In the genomic region with DNA sequence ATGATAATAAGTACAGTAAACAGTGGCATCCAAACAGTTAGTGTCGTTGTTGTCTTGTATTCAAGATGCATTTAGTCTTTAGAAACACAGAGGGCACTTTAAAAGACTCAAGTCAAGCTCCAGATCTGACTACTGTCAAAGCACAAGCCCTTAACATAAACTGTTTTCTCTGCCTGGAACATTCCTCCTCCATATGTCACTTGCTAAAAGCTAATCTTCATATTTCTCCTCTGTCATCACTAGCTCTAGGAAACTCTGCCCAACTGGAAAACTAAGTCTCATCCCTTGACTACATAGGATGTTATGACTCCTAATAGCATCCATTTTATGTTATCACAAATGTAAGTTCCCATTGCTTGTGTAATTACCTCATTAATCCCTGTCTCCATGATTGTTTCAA, we compare ENCODE assay signal across 23 mouse cellular contexts.
DNase-seq lines count a peak whose midpoint lies in the region; ATAC-seq and TF ChIP-seq lines count a peak whose summit lies in the region.
"Had no signal": no experiment of that assay in that cellular context is flagged by ENCODE, and none has a peak within 500 bp of the region (broad histone marks: within the 10 kb centered on the region; RNA-seq: fewer than 3 reads in every experiment).

No protein-coding gene starts in this region.

- peak; percentile 14 for DNase-seq in heart, postnatal 0 days (ENCODE audit: low spot score)
- DNase-seq in heart, adult 11 months, result no peak
- peak; percentile 53 for DNase-seq in lung, postnatal 0 days (ENCODE audit: low spot score)
- DNase-seq in lung, postnatal 25 days (ENCODE audit: low spot score), result no peak
- peak; percentile 51 for DNase-seq in NIH3T3 (ENCODE audit: low read depth)
- no peak for DNase-seq in adrenal gland, postnatal 36 days
- no peak for DNase-seq in midbrain, embryonic 14.5 days
- DNase-seq: adrenal gland, adult 2 months; adrenal gland, postnatal 10 days; adrenal gland, postnatal 25 days; B cell, adult 2 months; cerebellum, adult 11-12 months; cerebellum, adult 2 months; cerebellum, adult 9-10 months; cerebellum, postnatal 10 days; cerebellum, postnatal 25 days had no signal

- no peaks in the 10 kb centered on the region for H3K36me3 ChIP-seq in heart, postnatal 0 days (replicated peaks; ENCODE audit: control insufficient read depth, insufficient read depth, low read length)
- H3K36me3 ChIP-seq in lung, postnatal 0 days (ENCODE audit: insufficient read depth, low read length), result no peaks in the 10 kb centered on the region
- H3K36me3 ChIP-seq in midbrain, embryonic 14.5 days (ENCODE audit: control insufficient read depth, insufficient read depth, low read length), result no peaks in the 10 kb centered on the region
- H3K36me3 ChIP-seq: embryonic facial prominence, embryonic 10.5 days; embryonic facial prominence, embryonic 12.5 days; G1E had no signal

- H3K9ac ChIP-seq in heart, postnatal 0 days (replicated peaks; ENCODE audit: low read depth, low read length), result no peak overlapping the region
- no peak overlapping the region for H3K9ac ChIP-seq in lung, postnatal 0 days (replicated peaks; ENCODE audit: low read depth)
- H3K9ac ChIP-seq in midbrain, embryonic 14.5 days (replicated peaks; ENCODE audit: low read length), result no peak overlapping the region
- H3K9ac ChIP-seq: embryonic facial prominence, embryonic 12.5 days had no signal

- ATAC-seq in heart, postnatal 0 days (ENCODE audit: insufficient read depth, low read depth), result no peak
- peak; percentile 25; the same call in 1 of the 2 replicates for ATAC-seq in lung, postnatal 0 days
- no peak for ATAC-seq in midbrain, embryonic 14.5 days (ENCODE audit: low FRiP score, low TSS enrichment)
- ATAC-seq: CD4-positive, CD25-positive, alpha-beta regulatory T cell, adult 4 months; forebrain, embryonic 14.5 days; forebrain, embryonic 16.5 days had no signal

- H3K4me2 ChIP-seq in heart, postnatal 0 days (ENCODE audit: low read depth, low read length), result no peak overlapping the region
- H3K4me2 ChIP-seq in lung, postnatal 0 days (replicated peaks; ENCODE audit: low read depth, low read length), result no peak overlapping the region
- no peak overlapping the region for H3K4me2 ChIP-seq in midbrain, embryonic 14.5 days (ENCODE audit: low read length)
- H3K4me2 ChIP-seq: embryonic facial prominence, embryonic 12.5 days had no signal

- H3K9me3 ChIP-seq in heart, postnatal 0 days (replicated peaks; ENCODE audit: control insufficient read depth, low read length), result no peaks in the 10 kb centered on the region
- H3K9me3 ChIP-seq in lung, postnatal 0 days (ENCODE audit: low read length), result no peaks in the 10 kb centered on the region
- H3K9me3 ChIP-seq in midbrain, embryonic 14.5 days (ENCODE audit: control insufficient read depth, low read length), result no peaks in the 10 kb centered on the region
- H3K9me3 ChIP-seq: embryonic facial prominence, embryonic 10.5 days; embryonic facial prominence, embryonic 12.5 days; G1E had no signal

- no peak overlapping the region for H3K27ac ChIP-seq in heart, postnatal 0 days (ENCODE audit: low read depth)
- no peak overlapping the region for H3K27ac ChIP-seq in lung, postnatal 0 days (ENCODE audit: low read length)
- no peak overlapping the region for H3K27ac ChIP-seq in midbrain, embryonic 14.5 days (replicated peaks; ENCODE audit: low read depth, low read length)
- H3K27ac ChIP-seq: embryonic facial prominence, embryonic 10.5 days; embryonic facial prominence, embryonic 12.5 days had no signal

- no peaks in the 10 kb centered on the region for H3K4me1 ChIP-seq in heart, postnatal 0 days (ENCODE audit: control insufficient read depth, insufficient read depth)
- H3K4me1 ChIP-seq in lung, postnatal 0 days (ENCODE audit: insufficient read depth, low read depth, low read length), result no peaks in the 10 kb centered on the region
- H3K4me1 ChIP-seq in midbrain, embryonic 14.5 days (ENCODE audit: control insufficient read depth, insufficient read depth, low read length), result no peaks in the 10 kb centered on the region
- H3K4me1 ChIP-seq: embryonic facial prominence, embryonic 10.5 days; embryonic facial prominence, embryonic 12.5 days had no signal

- no peaks in the 10 kb centered on the region for H3K27me3 ChIP-seq in heart, postnatal 0 days (ENCODE audit: control insufficient read depth, insufficient read depth, low read length)
- H3K27me3 ChIP-seq in lung, postnatal 0 days (replicated peaks; ENCODE audit: insufficient read depth, low read length), result no peaks in the 10 kb centered on the region
- no peaks in the 10 kb centered on the region for H3K27me3 ChIP-seq in midbrain, embryonic 14.5 days (ENCODE audit: control insufficient read depth, insufficient read depth, low read length)
- H3K27me3 ChIP-seq: CH12.LX; embryonic facial prominence, embryonic 12.5 days had no signal

- TF ChIP-seq CTCF in heart, postnatal 0 days (IDR thresholded peaks at IDR 0.05; ENCODE audit: low read depth), result no peak
- no peak for TF ChIP-seq CTCF in lung, postnatal 0 days (IDR thresholded peaks at IDR 0.05)

- TF ChIP-seq EP300 in heart, postnatal 0 days (IDR thresholded peaks at IDR 0.05; ENCODE audit: low read depth), result no peak
- peak; percentile 19; the same call in 1 of the 2 replicates for TF ChIP-seq EP300 in lung, postnatal 0 days (IDR thresholded peaks at IDR 0.05)

- no peak overlapping the region for H3K4me3 ChIP-seq in heart, postnatal 0 days (ENCODE audit: low read depth, low read length)
- no peak overlapping the region for H3K4me3 ChIP-seq in lung, postnatal 0 days (ENCODE audit: low read depth, low read length)
- no peak overlapping the region for H3K4me3 ChIP-seq in midbrain, embryonic 14.5 days (replicated peaks; ENCODE audit: low read depth, low read length)
- H3K4me3 ChIP-seq: embryonic facial prominence, embryonic 10.5 days; embryonic facial prominence, embryonic 12.5 days had no signal

- WGBS in heart, postnatal 0 days, result 55% methylated on average over 1 of the region's 1 CpGs
- 39% methylated on average over 1 of the region's 1 CpGs for WGBS in lung, postnatal 0 days
- WGBS in midbrain, embryonic 14.5 days, result 80% methylated on average over 1 of the region's 1 CpGs

Comparison
In these comparisons a context has a peak if more than half of its experiments do, and no peak if none do; other contexts are left out.
1. DNase-seq: peak in heart, postnatal 0 days (single experiment), lung, postnatal 0 days (single experiment) and NIH3T3 (single experiment); none in heart, adult 11 months (single experiment), lung, postnatal 25 days (single experiment), adrenal gland, postnatal 36 days (0 of 2) and midbrain, embryonic 14.5 days (single experiment).